Mouse (Mus musculus): ENCODE results near the gene Lpar6.
A peak's percentile ranks its signal among the peaks of the same experiment; 100 is the strongest.

Lpar6 gene

DNA sequence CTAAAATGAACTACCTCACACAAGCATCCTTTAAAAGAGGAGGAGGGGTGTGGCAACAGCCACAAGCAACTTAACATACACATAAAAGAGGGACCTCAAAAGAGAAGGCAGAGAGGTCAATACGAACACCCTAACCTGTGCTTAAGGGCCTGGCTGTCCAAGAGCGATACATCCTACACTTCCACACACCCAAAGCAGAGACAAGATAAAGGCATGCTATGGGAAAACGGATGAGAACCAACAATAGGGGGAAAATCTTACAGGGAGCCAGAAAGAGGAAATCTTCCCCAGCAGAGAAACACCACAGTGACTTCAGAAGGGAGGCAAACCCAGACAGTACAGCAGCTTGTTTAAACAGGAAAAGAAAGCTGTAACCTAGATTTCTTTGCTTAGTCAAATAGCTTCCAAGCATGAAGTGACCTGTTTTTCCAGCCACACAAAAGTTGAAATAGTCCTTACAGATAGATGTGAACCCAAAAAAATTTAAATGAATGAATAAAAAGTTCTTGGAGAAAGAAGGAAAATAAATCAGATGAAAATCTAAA lies 17.8 kb downstream of the Lpar6 start:
- DNase-seq (ENCODE audit: low read depth in 2 of 2, low spot score in 2 of 2): peak; percentile 7 to 19

DNA sequence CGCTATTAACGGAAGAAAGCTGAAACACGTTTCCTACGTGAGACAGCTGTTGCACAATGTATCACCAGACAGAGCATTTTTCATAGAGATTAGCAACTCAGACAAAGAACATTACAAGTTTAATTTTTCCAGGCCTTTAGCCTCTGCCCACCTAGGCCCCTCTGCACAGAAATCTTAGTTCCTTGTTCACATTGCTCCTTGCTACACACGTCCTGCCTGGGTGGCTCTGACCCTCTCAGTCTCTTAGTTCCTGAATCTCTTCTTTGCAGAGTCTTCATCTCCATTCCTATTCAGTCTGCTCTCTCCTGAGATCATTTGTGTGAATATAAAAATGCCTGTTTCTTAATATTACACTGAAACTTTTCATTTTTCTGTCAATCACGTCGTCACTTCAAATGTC lies 19.7 kb downstream of the Lpar6 start:
- DNase-seq (ENCODE audit: low read depth in 2 of 2, low spot score in 2 of 2): no peak

DNA sequence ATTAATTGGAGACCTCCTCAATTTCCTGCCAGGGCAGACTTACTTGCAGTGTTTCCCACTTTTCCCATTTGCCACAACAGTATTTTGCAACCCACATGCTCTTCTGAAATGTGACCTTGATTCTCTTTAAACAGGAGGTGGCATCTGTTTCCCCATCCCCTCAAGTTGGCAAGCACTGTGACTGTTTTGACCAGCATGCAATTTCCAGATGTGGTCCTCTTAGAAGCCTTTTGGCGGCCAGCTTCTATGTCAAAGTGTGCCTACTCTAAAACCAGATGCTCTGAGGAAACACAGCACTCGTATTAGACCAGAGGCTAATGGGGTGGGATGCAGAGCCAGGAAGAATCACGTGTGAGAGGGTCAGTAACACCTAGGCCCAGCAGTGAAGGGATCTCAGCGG lies 20.5 kb downstream of the Lpar6 start:
- no peak for DNase-seq (ENCODE audit: low read depth in 2 of 2, low spot score in 2 of 2)

DNA sequence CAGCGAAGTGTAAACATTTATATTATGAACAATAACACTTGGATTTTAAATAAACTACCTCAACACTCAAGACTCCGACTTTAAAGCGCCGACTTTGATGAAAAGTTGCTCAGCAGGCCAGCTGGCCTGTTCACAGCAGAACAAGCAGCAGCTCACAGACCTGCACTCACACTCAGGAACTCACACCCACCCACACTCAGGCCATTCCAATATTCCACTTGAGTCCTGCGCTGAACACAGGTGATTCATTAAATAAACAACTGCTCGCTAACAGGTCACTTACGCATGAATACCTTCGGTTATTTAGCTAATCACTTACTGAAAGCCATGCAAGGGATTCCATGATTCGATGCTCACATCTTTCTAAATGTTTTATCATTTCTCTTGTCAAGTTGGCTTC lies 24.5 kb downstream of the Lpar6 start:
- no peak for DNase-seq (ENCODE audit: low read depth in 2 of 2, low spot score in 2 of 2)

DNA sequence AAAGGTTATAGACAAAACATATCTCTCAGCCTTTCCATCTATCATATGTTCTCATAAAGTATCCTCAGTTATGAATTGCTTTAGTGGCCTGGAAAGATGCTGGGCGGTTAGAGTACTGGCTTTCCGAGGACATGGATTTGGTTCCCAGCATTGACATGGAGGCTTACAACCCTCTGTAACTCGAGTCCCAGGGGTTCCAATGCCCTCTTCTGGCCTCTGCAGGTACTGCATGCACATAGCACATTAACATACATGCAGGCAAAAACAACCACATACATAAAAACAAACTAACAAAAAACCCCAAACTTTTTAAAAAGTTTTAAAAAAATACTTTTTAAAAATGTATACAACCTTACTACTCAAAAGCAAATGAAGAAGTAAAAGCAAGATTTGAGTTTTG lies 28.5 kb downstream of the Lpar6 start:
- peak; percentile 9 to 53 for DNase-seq (ENCODE audit: low read depth in 2 of 2, low spot score in 2 of 2)

DNA sequence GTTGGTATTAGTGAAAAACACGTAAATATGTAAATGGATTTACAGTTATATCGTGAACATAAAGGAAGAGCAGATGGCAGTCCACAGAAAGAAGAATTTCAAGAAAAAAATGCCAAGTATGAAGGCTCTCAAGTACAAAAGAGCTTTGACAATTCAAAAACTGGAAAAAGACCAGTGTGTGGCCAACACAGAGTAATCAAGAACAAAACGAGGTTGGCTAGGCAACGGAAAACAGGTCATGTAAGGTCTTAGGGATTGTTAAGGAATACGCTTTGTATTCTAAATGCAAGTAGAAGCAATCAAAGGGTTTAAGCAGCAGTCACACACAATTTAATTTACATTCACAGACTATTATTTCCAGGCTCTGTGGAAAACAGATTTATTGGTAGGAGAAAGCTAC lies 34.1 kb downstream of the Lpar6 start:
- DNase-seq (ENCODE audit: low read depth in 2 of 2, low spot score in 2 of 2): no peak

DNA sequence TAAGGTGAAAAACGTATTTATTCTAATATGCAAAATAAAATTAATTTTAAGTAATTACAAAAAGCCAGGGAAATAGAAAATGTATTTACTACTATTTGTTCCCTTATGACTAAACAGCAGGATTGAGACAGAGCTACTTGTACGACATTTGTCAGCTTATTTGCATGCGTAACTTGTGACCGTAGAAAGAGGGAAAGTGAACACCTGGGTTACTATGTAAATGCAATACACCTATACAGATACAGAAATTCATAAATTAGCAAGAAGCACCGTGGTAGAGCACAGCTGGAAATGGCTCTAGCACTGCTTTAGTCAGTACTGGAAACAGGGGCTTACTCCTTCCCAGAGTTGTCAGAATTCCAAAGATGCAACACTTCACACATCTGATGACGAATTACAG lies 41.4 kb downstream of the Lpar6 start:
- DNase-seq (ENCODE audit: low read depth in 2 of 2, low spot score in 2 of 2): no peak

DNA sequence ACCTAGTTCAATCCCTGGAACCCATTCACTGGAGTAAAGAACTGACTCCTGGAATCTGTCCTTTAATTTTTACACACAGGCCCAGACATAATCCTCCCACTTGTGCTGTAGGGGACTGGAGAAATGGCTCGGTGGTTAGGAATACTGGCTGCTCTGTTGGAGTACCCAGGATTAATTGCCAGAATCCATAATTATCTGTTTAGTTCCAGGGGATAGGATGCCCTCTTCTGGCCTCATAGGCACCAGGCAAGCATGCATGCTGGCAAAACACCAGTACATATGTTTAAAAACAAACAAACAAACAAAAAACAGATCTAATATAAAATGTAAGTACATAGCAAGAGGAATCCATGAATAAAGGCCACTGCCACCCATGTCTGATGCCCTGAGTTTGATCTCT lies 43.3 kb downstream of the Lpar6 start:
- no peak for DNase-seq (ENCODE audit: low read depth in 2 of 2, low spot score in 2 of 2)

DNA sequence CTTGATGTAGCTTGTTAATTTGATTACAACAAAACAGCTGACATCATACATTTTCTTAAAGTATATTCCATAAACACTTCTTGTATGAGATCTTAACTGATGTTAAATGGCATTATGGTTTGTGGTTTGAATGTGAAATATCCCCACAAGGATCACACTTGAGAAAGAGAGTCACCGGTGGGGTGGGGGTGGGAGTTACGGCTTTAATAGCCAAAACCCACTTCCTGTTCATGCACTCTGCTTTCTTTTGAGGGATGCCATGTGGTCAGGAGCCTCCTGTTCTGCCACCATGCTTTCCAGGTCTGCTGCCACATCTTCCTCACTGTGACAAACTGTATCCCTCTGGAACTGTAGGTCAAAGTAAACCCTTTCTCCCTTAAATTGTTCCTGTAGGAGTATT lies 52.2 kb downstream of the Lpar6 start:
- DNase-seq (ENCODE audit: low read depth in 2 of 2, low spot score in 2 of 2): no peak

DNA sequence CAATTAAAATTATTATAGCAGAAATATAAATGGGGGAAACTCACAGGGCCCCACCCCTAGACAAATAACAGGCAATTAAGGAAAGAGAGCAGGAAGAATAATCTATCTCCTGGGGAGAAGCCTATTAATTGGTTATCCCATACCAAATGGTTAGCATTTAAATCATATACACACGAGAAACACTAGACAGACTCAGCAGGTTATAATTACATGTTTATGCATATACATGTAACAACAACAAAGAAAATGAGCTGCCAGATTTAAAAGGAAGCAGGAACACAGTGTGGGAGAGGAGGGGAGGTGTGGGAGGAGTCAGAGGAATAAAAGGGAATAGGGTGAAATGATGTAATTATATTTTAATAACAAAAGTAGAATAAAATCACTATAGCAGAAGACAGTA lies 54.7 kb downstream of the Lpar6 start:
- no peak for DNase-seq (ENCODE audit: low read depth in 2 of 2, low spot score in 2 of 2)
